Mouse (Mus musculus): ENCODE measurements around the gene Sec61a2. TPM values are rescaled to one million over a fixed set of nuclear protein-coding genes. Genes with fewer than 3 reads are reported as not detected.

The Sec61a2 gene
- total and polyA plus RNA-seq, 3 experiments = 20.8 to 53.5 (median 44.6) TPM

GRCm38 (mm10) chr2:5862834-5863233 is 32.4 kb downstream of the Sec61a2 start, which contains the start of gene Gm13199:
Gene Gm13199, minus strand, starts transcription at chr2:5862934.
- dilution Hi-C loops (cut with MboI; ENCODE audit: extremely low pct_ligation_motif_present, extremely low pct_unique_long_range_greater_than_20kb, low sequenced_read_pairs) = no loop called here
- in situ Hi-C loops (cut with MboI; ENCODE audit: low pct_ligation_motif_present, low pct_unique_long_range_greater_than_20kb, low sequenced_read_pairs) = no loop called here
- Histone ChIP-seq H3K27me3 (replicated peaks) (no peaks in the 10 kb centered on the region), H3K9ac (ENCODE audit: insufficient read depth, low read depth) (no peak within 1 kb of the TSS), H3K36me3 (replicated peaks in 1 of 2; ENCODE audit: control insufficient read depth in 1 of 2, insufficient read depth in 1 of 2, low read length in 1 of 2) (peaks cover 57 to 90% of the 10 kb centered on the region in 2 experiments), H3K79me2 (replicated peaks; ENCODE audit: control insufficient read depth, extremely low read depth, insufficient read depth, poor library complexity, severe bottlenecking) (no peaks in the 10 kb centered on the region), H3K4me3 (replicated peaks in 1 of 3; ENCODE audit: low read depth in 2 of 3, low read length in 2 of 3, poor library complexity in 1 of 3) (no peak within 1 kb of the TSS), H3K9me3 (replicated peaks; ENCODE audit: low read length) (no peaks in the 10 kb centered on the region), H3K27ac (ENCODE audit: insufficient read depth, low read depth) (no peak within 1 kb of the TSS), H3K4me2 (ENCODE audit: insufficient read depth, low read depth, poor library complexity, severe bottlenecking) (no peak within 1 kb of the TSS), H3K4me1 (ENCODE audit: control insufficient read depth in 1 of 2, insufficient read depth in 2 of 2) (peaks cover 0 to 19% of the 10 kb centered on the region in 2 experiments; a peak in 2 of 4 replicates)
- no peak for DNase-seq (ENCODE audit: extremely low read depth)
- TF ChIP-seq NELFE (IDR thresholded peaks at IDR 0.05; ENCODE audit: low read depth, low read length) (no peak), MAFK (IDR thresholded peaks at IDR 0.05; ENCODE audit: insufficient replicate concordance, low read length) (no peak), ZNF384 (IDR thresholded peaks at IDR 0.05; ENCODE audit: low read depth, low read length) (no peak), JUND (conservative IDR thresholded peaks at IDR 0.05; ENCODE audit: low read depth, low read length) (no peak), TBP (conservative IDR thresholded peaks at IDR 0.05; ENCODE audit: low read depth, low read length) (no peak), ELF1 (IDR thresholded peaks at IDR 0.05; ENCODE audit: low read depth, low read length) (no peak), KAT2A (IDR thresholded peaks at IDR 0.05; ENCODE audit: insufficient replicate concordance, low read length) (no peak), MEF2A (IDR thresholded peaks at IDR 0.05; ENCODE audit: borderline replicate concordance, low read depth, low read length) (no peak), JUN (IDR thresholded peaks at IDR 0.05; ENCODE audit: insufficient read depth, low read depth, low read length) (no peak), MAZ (IDR thresholded peaks at IDR 0.05; ENCODE audit: low read depth, low read length) (no peak)

- in situ Hi-C loops (cut with MboI; ENCODE audit: low pct_ligation_motif_present, low pct_unique_long_range_greater_than_20kb, low sequenced_read_pairs) = no loop called here
These were observed 43.4 kb downstream of the Sec61a2 start for GRCm38 (mm10) chr2:5851866-5852265.

More at GRCm38 (mm10) chr2:5851866-5852265, 43.4 kb downstream of the Sec61a2 start:
- Histone ChIP-seq H3K4me3 (replicated peaks in 1 of 3; ENCODE audit: low read depth in 2 of 3, low read length in 2 of 3, poor library complexity in 1 of 3) (no peak overlapping the region), H3K36me3 (replicated peaks in 1 of 2; ENCODE audit: control insufficient read depth in 1 of 2, insufficient read depth in 1 of 2, low read length in 1 of 2) (peaks cover 24 to 81% of the 10 kb centered on the region in 2 experiments), H3K4me2 (ENCODE audit: insufficient read depth, low read depth, poor library complexity, severe bottlenecking) (no peak overlapping the region), H3K9ac (ENCODE audit: insufficient read depth, low read depth) (no peak overlapping the region), H3K27me3 (replicated peaks) (no peaks in the 10 kb centered on the region), H3K4me1 (ENCODE audit: control insufficient read depth in 1 of 2, insufficient read depth in 2 of 2) (peaks cover 0 to 23% of the 10 kb centered on the region in 2 experiments; a peak in 3 of 4 replicates), H3K9me3 (replicated peaks; ENCODE audit: low read length) (no peaks in the 10 kb centered on the region), H3K79me2 (replicated peaks; ENCODE audit: control insufficient read depth, extremely low read depth, insufficient read depth, poor library complexity, severe bottlenecking) (peaks cover 56% of the 10 kb centered on the region), H3K27ac (ENCODE audit: insufficient read depth, low read depth) (no peak overlapping the region)
- dilution Hi-C loops (cut with MboI; ENCODE audit: extremely low pct_ligation_motif_present, extremely low pct_unique_long_range_greater_than_20kb, low sequenced_read_pairs) = no loop called here
- no peak for TF ChIP-seq BHLHE40 (IDR thresholded peaks at IDR 0.05; ENCODE audit: low read depth, low read length)
- TF ChIP-seq JUN (IDR thresholded peaks at IDR 0.05; ENCODE audit: insufficient read depth, low read depth, low read length) = no peak
- no peak for TF ChIP-seq NELFE (IDR thresholded peaks at IDR 0.05; ENCODE audit: low read depth, low read length)
- no peak for TF ChIP-seq USF1 (IDR thresholded peaks at IDR 0.05; ENCODE audit: low read depth, low read length)
- TF ChIP-seq MAZ (IDR thresholded peaks at IDR 0.05; ENCODE audit: low read depth, low read length) = no peak
- TF ChIP-seq UBTF (IDR thresholded peaks at IDR 0.05; ENCODE audit: low read depth, low read length) = no peak
- no peak for TF ChIP-seq ZC3H11A (IDR thresholded peaks at IDR 0.05; ENCODE audit: low read depth, low read length)
- no peak for TF ChIP-seq POLR2AphosphoS2 (IDR thresholded peaks at IDR 0.05; ENCODE audit: low read depth, low read length)
- no peak for TF ChIP-seq MAX (IDR thresholded peaks at IDR 0.05; ENCODE audit: low read length)
- no peak for TF ChIP-seq MEF2A (IDR thresholded peaks at IDR 0.05; ENCODE audit: borderline replicate concordance, low read depth, low read length)
- no peak for TF ChIP-seq MAFK (IDR thresholded peaks at IDR 0.05; ENCODE audit: insufficient replicate concordance, low read length)
- no peak for TF ChIP-seq USF2 (conservative IDR thresholded peaks at IDR 0.05; ENCODE audit: low read depth, low read length)
- TF ChIP-seq RAD21 (IDR thresholded peaks at IDR 0.05; ENCODE audit: low read depth, low read length) = no peak
- no peak for TF ChIP-seq ZNF384 (IDR thresholded peaks at IDR 0.05; ENCODE audit: low read depth, low read length)
- no peak for TF ChIP-seq MYC (IDR thresholded peaks at IDR 0.05; ENCODE audit: low read depth, low read length)
- DNase-seq (ENCODE audit: extremely low read depth) = no peak

All from CH12.LX (cell line).